Mouse (Mus musculus) bone marrow macrophage, adult 2 months (primary cell): Measurements from ENCODE around the gene Uck2.

Source experiments
- CTCF ChIP-seq: IDR thresholded peaks from 2 replicates; pipeline ENCODE4 v1.5.1; 2012; ENCODE audit warnings: low read depth, mild to moderate bottlenecking, low read length, moderate library complexity
- POLR2A ChIP-seq: IDR thresholded peaks from 2 replicates; pipeline ENCODE4 v1.6.1; 2012; ENCODE audit warnings: mild to moderate bottlenecking, low read depth, low read length, borderline replicate concordance

DNA sequence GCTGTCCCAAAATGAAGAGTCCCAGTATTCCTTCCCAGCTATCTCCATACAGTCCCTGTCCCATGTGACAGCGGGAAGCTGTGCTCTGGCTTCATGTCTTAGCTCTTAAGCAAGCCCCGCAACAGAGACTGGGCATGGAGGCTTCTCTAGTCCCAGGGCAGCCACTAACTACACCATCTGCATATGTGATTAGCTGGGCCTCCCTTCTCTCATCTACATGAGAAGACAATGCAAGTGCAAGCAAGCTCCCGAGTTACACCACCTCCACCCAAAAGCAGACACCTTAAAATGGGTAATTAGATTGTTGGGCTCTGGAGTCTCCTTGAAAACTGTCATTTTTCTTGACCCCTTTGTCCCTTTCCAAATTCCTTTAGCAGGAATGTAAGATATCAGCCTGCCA, 3.0 kb downstream of the Uck2 start:
- TF ChIP-seq POLR2A (no peak), CTCF (no peak)
